Mouse (Mus musculus) lung, postnatal 36 days (tissue): ENCODE results near the gene Cel.
A peak's percentile ranks its signal among the peaks of the same experiment; 100 is the strongest.
"Not testable (repeated sequence)": the region's sequence is repeated elsewhere in the genome, so short reads cannot be mapped to it uniquely, and the experiment has no call there.

Experiments
- DNase-seq: peaks from one replicate; pipeline ENCODE4 v3.0.0; 2022; ENCODE audit warnings: mixed read lengths

The Cel gene

GRCm38 (mm10) chr2:28517206-28517909 lies 45.8 kb downstream of the Cel start:
- DNase-seq: peak; percentile 96

GRCm38 (mm10) chr2:28514489-28514888 lies 48.7 kb downstream of the Cel start:
- peak; percentile 94 for DNase-seq

DNA sequence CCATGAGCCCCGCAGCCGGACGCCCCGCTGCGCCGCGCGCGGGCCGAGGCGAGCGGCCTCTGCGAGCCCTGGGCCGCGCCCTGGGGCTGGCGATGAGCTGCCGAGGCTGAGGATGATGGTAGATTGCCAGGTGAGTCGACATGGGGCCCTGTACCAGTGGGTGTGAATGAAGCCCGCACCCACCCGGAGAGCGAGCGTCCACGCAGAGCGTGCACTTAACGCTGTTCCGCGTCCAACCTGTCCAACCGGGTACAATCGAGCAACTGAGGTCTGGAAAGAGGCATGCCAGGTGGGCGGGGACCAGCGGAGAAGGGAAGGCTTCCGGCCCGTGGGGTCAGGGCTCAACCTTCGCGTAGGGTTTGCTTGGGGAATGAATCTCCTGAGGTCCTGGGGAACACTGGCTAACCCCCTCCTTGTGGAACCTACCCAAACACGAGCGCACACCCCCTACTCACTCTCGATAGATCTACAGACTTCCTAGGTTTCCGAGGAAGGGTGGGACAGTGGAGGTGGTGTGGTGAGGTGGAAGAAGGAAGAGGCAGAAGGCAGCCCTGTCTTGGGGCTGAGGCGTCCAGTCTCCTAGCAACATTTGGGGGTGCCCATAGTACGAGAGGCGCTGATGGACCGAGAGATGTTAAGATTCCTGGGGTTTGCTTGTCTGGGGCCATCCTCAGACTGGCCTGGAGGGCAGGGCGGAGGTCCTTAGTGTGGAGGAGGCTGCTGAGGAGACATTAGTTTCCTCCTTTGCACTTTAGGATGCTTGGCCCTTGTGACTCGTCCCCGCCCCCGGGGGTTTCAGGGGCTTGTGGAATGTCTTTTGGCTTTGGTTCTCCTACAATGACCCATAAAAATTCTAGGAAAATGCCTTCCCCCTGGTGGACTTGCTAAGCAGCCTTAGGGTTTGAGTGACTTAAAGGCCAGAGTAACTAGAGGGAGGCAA lies 49.5 kb downstream of the Cel start:
- peak; percentile 62 for DNase-seq

GRCm38 (mm10) chr2:28512798-28513401 lies 50.3 kb downstream of the Cel start, which contains the start of gene Ralgds:
TSS of gene Ralgds (plus strand) at chr2:28513125.
- peak; percentile 71 for DNase-seq

DNA sequence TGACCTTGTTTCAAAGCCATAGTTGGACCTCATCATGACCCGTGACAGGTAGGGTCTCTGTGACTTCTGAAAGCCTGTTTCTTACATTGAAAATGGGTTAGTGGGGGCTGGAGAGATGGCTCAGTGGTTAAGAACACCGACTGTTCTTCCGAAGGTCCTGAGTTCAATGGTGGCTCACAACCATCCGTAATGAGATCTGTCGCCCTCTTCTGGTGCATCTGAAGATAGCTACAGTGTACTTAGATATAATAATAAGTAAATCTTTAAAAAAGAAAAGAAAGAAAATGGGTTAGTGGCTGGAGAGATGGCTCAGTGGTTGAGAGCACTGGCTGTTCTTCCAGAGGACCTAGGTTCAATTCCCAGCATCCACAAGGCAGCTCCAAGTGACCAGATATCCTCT lies 51.6 kb downstream of the Cel start:
- not testable (repeated sequence) for DNase-seq

DNA sequence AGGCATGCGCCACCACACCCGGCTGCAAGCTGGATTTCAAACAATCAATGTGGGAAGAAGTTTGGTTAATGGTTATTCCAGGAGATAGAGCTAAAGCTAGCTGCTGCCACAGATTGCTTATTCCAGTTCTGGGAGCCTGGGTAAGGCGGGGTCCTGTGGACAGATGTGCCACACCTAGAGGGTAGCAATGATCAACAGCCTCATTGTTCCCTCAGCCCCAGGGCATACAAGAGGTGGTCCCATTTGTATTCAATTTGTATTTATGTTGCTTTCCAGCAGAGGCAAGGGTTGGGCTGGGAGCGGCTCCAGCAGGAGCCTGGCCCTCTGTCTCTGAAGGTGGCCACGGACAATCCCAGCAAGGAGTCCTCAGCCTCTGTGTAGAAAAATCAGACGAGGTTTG lies 56.9 kb downstream of the Cel start:
- no peak for DNase-seq

GRCm38 (mm10) chr2:28505795-28506194 lies 57.4 kb downstream of the Cel start, which contains the start of gene Gm10134:
TSS of gene Gm10134 (plus strand) at chr2:28506095.
- DNase-seq: no peak
